Mouse (Mus musculus) cerebellum, adult 11-12 months (tissue): ENCODE results near the gene Dsn1.

Source experiments
- DNase-seq: peaks from one replicate; pipeline ENCODE4 v3.0.0; 2022

Gene Dsn1

DNA sequence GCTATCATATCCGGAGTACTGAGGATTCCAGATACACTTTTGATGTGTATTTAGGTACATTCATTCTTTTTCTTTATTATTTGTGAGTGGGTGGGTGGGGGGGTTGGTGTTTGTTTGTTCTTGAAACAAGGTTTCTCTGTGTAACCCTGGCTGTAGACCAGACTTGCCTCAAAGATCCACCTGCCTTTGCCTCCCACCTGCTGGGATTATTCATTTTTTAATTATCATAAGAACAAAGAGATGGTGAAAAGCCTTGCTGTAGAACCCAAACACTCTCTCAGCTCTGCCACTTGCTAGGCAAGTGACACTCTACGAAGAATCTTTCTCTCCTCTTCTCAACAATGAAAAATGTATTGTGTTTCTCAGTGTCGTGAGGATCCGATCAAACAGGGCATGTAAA lies 12.3 kb upstream of the Dsn1 start:
- no peak for DNase-seq

DNA sequence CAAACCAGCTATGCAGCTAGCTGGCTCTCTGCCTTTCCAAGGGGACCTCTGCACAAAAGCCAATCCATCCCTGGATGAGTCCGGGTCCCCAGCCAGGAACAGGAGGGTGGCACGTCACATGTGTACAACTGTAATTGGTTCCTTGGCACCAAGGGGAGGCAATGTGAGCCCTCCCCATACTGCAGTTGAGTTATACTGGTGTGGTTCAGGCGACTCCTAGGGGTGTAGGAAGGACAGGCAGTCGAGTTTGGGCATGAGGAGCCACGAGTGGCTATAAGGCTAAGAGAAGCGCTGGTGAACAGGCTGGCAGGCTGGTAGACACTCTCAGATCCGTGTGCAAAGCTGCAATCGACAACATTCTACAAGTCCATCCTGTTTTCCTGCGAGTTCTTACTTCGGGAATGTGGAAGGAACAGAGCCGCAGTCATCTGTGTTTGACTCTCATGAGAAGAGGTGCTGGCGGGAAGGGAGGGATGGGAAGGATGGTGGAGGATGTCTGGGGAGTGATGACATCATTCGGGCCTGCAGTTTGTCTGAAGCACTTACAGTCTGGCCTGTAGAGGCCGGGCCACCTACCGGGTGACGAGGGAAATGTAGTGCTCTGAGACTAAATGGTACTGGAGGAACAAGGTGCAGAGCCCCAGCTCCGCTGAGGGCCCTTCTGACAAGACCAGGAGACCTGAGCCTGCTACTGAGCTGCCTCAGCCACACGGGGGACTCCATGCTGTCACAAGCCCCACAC lies 9.7 kb upstream of the Dsn1 start:
- DNase-seq = peak; percentile 52

DNA sequence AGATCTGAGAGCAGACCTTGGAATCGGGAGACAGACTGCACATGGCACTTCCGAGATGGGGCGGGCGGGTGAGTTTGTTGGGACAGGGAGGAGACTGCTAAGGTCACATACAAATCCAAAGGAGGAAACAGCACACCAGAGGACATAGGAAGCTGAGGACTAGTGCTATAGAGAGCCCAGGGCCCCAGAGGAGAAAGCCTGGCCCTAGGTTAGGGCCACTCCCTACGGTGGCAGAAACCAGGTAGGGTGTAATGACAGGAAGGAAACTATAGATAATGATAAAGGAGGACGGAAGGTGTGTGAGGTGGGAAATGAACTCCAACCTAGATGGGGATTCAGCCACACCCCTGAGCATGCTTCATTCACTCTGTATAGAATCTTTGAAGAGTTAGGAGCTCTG lies 5.4 kb upstream of the Dsn1 start:
- no peak for DNase-seq

DNA sequence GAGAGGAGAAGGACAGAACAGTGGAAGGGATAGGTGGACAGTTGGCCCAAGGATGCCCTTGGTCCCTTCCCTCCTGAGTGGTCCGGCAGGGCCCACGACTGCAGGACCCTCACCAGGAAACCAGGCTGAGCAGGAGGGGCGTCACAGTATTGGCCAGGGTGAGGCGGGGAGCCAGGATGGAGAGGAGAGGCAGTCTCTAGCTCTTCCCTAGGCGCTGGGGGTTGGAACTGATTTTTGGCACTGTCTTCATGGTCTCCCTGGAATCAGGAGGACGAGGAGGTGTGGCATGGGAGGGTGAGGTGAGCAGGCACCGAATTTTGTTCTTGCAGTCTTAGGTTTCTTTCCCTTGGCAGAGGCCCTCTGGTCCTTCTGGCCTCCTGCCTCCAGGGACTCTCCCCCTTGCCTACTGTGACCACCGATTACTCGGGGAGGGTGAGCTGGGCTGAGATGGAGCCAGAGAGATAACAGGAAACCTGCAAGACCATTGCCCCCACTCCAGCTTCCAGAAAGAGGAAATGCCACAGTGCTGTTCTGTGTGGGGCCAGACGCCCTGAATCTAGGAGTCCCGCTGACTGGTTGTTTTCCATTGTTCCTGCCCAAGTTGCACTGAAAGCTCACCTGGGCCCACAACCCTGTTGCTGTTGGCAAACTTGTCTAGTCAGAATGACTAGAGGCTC lies 3.8 kb upstream of the Dsn1 start:
- DNase-seq = no peak

DNA sequence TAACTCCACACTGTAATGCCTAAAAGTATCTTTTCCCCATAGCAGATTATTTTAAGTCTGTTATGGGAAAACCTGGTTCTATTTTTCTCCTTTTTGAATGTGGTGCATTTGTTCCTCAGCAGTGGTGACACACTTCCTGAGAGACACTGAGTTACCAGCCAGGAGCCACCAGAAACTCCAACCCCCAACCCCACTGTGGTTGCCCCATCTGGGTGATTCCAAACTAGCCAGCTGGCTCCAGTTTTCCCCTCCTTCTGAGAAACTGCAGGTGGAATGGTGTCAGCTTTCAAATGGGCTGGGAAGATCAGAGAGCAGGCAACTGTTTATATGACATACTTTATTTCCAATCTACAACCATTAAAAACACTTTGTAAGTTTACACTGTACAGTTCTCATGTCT lies 3.2 kb upstream of the Dsn1 start:
- DNase-seq = no peak

DNA sequence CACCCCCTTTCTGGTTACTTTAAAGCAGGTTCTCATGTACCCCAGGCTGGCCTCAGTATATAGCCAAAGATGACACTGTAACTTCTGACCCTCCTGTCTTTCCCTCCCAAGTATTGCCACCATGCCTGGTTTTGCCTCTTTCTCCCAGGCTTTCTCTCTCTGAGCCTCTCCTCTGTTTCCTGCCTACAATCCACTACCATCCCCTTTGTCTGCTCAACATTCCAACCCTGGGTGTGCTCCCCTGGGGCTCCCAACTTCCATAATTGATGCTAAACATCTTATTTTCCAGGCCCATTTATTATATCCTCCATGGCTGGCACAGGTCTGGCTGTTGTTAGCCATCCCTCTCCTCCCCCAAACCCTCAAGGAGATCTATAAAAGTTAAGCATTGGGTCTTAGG lies 1.6 kb upstream of the Dsn1 start:
- DNase-seq = no peak

DNA sequence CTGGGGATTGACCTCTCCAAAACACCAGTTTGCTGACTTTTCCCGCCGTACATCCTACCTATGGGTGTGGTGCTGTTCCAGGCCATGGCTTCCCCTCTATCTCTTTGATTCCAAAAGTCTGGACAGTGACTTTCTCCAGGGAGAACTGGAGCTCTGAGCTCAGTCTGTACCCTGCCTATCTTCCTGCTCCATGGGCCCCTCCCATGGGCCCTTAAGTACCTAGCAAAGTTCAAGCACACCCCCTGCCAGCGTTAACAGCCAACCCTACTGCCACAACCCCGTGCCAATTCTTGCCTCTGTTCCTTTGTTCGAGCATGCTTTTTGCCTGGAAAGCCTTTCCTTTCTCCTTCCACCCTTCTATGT lies 261 bp upstream of the Dsn1 start:
- no peak for DNase-seq

DNA sequence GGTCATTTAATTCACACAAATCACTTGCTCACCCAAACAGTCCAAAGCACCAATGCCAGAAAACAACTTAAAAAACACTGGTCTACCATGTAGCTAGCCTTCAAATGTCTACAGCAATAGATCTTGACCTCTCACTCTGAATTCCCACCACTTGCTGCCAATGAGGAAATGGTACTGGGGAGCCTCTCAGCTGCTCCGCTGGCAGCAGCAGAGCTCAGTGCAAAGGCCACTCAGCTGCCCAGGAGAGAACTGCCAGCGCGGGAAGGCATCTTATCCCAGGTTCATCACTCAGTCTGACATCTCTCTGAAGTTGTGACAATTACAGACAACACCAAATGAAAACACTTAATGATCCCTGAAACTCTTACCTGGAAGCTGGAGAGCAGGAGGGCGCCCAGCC lies 4.6 kb downstream of the Dsn1 start:
- DNase-seq = no peak

DNA sequence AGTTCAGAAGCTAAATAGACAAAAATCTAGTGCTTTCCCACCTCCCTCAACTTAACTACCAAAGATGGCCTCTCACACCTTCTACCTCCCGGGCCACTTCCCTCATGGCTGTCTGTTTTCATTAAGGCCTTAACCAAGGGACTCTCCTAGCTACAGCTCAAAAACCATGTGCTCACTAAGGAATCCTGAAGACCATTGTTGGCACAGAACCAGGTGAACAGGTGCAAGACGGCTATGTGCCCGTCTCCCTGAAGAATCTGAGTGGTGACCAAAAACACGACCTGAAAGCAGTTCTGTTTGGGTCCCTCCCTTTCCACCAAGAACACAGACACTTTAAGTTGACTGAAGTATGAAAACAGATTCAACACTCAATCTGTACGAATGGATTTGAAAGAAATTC lies 8.7 kb downstream of the Dsn1 start:
- DNase-seq = peak; percentile 69

DNA sequence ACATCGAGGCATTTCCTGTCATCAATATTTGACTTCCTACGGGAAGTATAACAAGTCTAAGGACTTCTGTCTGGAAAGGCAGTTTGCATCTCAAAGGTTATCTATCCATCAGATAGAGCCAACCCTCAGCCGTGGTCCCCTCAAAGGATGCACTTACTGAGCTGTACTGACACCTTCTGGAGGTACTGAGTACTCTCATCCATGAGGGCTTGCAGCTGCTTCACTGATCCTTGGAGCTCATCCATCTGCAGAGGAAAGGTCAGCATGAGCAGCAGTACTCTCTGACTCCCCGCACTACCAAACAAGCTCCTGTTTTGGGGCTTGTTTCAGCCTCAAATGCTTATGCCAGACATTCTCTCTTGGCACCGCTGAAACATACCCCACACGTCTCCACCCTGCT lies 10.4 kb downstream of the Dsn1 start:
- DNase-seq = peak; percentile 76

DNA sequence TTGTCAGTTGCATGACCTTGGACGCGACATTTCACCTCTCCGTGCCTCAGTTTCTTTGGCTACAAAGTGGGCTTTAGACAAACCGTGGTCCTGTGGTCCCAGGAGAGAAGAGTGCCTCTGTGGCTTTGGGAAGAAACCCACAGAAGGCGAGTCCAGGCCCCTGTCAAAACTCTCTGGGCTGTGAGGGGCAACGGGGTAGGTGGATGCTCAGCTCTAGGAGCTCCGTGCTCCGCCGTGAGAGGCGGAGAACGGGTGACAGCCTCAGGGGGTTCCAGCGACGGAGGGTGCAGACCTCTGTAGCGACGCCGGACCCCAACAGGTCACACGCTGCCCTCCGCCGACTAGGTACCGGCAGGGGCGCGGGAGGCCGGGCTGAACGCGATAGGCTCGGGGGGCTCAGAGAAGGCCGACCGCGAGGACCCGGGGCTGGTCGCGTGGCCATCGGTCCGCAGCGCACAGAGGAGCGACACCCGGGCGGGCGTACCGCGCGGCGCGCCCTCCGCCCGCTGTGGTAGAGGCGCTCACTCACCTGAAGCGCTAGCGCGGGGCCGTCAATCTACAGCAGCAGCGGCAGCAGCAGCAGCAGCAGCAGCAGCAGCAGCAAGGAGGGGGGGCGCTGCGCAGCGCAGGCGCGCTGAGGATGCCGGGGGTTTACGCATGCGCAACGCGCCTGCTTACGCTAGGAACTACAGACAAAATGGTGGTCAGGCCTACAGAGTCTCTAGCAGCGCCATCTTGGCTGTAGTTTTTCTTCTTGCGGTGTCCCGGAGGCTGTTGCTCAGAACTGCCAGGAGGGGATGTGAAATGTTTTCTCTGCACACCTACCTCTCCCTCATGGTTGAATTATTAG lies 15.3 kb downstream of the Dsn1 start, which contains the start of gene Ndrg3:
Gene Ndrg3 (minus strand): TSS at position 587 of the 850 bp plus-strand sequence.
- peak; percentile 99 for DNase-seq

DNA sequence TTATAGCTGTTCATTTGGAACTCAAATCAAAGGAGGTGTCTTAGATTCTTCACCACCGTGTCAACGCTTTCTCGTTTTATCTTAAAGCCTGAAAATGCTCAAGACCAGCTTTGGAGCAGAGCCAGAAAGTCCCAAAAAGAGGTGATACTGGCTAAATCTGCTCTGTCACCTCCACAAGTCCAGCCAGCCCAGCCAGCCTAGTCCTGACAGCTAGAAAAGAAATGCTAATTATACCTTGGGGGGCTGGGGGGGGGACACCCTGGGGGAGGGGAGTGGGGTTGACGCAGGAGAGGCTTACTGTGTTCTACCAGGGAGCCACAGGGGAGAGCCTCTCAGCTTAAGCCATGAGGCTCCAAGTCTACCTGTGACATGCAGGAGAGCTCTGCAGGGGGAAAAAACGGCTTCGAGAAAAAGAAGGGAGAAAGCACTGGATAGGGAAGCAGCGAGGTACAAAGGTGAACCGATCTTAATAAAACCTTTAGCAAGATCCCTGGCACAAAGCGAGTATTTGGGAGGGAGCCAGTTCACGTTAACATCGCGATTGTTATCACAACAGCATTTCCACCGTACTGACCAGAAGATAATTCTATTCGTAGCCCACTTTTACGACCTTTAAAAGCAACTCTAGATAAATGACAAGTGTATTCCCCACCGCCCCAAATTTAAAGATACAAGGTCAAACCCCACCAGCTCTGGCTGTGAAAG lies 16.1 kb downstream of the Dsn1 start:
- DNase-seq = peak; percentile 63

DNA sequence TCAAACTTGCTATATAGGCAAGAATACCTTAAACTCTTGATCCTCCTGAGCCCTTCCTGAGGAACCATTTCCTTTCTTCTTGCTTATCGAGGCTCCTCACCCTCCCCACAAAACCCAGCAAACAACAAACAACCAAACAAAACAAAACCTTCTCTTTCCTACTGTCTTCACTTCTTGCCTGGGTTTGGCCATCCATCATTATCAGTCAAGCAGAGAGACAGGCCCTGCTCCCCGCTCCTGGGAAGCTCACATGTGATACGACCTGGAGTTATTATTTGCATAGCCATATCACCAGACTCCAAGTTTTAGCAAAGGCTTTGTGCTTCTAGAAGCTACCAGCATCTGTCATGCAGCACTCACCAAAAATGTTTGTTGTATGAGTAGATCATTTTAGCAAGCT lies 19.6 kb downstream of the Dsn1 start:
- no peak for DNase-seq

DNA sequence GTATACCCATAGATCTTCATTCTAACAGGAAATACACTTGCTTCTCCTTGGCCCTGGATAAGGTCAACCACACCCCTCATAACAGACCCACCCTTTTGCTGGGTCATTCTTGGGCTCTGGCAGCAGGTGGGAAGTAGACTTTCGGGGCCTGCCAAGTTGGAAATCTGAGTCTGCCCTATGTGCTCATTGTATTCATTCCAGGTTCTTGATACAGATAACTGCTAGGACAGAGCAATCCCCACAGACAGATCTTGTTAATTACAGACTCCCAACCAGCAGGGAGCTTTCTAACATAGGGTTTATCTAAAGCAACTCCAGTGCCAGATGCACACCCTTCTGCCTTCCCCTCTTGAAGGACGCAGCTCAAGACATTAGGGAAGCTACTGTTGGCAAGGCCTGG lies 24.1 kb downstream of the Dsn1 start:
- DNase-seq = peak; percentile 62

DNA sequence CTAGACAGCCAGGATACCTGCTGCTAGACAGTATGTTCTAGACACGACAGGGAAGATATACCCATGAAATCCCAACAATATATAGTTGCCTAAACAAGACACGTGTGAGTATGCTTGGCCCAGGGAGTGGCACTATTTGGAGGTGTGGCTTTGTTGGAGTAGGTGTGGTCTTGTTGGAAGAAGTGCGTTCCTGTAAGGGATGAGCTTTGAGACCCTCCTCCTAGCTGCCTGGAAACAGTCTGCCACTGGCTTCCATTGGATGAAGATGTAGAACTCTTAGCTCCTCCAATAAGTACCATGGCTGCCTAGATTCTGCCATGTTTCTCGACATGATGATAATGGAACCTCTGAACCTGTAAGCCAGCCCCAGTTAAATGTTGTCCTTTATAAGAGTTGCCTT lies 25.7 kb downstream of the Dsn1 start:
- no peak for DNase-seq

DNA sequence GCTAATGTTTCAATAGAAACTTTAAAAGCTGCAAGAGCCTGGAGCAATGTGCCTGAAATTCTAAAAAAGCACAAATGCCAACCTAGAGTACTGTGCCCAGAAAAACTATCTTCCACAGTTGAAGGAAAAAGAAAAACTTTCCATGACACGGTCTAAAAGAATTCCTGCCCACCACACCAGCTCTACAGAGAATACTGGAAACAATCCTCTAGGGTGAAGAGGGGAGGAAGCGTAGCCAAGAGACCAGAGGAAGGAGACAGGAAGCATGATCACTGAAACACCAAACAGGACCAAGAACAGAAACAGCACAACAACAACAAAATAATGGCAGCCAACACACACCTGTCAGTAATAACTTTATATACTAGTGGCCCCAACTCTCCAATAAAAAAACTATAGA lies 26.9 kb downstream of the Dsn1 start:
- no peak for DNase-seq

DNA sequence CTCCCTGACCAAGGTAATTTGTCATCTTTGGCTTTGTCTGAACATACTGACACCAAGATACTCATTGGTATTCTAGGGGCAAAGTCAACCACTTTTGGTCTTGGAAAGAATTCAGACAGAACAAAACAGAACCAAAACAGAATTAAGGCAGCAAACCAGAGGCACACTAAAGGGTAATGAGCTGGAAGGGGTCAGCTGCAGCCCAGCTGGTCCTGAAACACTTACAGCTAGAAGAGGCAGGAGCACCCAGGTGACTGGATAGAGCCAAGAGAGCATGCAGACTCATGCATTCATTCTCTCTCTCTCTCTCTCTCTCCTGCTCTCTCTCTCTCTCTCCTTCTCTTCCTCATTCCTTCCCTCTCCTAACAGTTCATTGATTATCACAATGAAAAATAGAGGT lies 30.2 kb downstream of the Dsn1 start:
- no peak for DNase-seq

DNA sequence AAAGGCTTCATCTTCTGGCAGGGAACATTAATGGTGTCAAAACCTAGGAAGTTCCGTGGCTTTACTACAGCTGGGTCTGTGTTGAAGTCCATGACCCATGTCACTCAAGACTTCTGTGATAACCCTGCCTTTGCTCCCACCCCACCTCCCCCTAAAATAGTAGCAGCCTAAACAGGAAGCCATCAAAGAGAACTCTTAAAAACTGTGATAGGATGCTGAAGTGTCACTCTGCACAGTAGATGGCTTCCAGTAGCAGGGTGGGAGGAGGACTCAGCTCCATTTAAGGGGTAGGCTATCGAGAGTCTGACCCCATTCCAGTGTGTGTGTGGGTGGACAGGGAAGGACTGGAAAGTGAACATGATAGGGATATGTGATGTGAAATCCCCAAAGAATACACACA lies 32.0 kb downstream of the Dsn1 start:
- DNase-seq = no peak

DNA sequence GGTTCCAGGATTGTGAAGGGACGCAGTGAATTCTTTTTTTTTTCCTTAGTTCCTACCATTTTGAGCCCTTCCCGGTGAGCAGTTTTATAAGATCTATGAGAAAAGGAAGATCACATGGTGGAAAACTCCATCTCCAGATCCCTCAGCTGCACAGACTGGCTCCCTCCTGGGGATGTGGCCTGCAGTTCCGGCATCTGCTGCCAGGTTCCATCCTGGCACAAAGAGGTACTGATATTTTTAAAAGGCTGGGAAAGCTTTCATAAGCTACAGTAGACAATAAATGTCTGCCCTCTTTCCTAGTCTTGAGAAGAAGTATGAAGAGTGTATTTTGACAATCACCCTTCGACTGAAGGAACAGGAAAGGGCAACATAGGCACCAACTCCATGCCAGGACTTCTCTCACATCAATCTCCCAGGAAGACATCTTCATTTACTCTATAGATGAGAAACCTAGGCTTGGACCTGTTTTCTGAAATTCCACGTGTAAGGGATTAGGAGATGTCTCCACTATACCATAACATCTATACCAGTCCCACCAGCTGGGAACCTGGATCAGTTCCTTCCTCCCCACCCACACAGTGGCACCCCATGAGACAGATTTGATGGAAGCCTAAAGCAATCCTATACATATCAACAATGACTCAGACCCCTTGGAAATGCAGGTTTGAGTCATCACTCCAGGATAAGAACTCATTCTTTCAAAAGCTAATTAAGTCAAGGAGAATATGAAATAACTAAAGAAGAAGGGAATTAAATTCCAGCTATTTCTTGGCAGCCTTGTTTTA lies 33.4 kb downstream of the Dsn1 start:
- peak; percentile 83 for DNase-seq

DNA sequence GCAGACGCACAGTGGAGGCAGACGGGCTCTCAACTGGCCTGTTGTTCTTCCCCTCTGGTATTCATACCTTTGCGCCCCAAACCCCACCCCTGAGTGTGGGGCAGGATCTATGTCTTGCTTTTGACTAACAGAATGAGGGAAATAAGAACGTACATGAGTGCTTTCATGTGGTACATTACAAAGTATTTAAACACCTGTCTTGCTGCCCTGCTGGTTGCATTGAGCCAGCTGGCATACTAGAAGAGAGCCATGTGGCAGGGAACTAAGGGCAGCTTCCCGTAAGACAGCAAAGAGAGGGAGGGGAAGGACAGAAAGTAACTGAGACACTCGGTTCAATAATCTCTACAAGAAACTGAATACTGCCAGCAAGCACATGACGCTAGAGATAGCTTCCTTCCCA lies 36.7 kb downstream of the Dsn1 start:
- DNase-seq = no peak

DNA sequence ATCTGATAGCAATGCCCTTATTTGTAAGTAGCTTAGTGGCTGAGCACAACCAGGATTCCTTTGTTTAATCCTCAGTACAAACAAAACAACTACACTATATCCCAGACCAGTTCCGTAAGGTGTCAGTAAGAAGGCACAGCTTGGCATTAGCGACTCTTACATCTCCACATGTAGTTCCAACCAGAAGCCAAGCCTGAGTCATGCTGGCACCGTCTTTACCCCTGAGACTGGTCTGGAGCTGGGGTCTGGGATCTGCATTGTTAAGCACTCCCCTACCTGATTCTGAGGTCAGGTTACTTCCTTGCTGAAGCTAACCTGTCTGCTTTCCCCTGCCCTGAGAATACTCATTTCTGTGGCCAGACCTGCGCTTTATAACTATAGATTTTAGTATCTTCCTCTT lies 38.5 kb downstream of the Dsn1 start:
- DNase-seq = no peak

DNA sequence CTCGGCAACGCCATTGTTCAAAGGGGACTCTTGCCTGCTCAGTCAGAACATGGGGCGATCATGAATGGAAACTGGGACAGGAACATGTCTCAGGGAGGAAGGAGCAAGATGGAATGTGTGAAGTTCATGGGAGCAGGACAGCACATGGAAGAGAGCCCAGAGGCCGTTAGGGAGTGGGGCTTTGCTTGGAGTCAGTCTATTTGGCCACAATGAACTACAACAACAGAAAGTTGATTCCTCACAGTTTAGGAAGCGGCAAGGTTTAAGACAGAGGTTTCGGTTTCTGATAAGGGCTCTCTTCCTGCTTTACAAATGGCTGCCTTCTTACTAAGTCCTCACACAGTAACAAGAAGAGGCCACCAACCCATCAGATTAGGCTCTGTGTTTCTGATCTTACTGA lies 39.6 kb downstream of the Dsn1 start:
- DNase-seq = no peak

DNA sequence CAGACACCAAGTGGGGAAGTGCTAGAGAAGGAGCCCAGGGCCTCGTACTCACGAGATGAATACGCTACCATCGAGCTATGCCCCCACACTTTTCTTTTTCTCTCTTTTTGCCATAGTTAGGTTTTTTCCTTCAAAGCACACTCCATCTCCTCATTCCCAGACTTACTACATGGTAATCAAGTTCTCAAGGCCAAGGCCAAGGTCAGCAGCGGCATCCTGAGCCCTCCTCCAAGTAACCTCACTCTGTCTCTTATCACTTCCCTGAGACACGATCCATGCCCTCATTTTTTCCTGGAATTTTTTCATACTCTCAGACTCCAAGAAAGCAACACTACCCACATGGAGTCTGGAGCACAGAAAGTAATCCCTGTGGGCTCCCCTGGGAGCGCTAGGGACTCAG lies 43.1 kb downstream of the Dsn1 start:
- DNase-seq = no peak
